Mouse (Mus musculus) hindbrain, embryonic 13.5 days (tissue): Measurements from ENCODE around the gene Wnk2. TPM values are rescaled to one million over a fixed set of nuclear protein-coding genes. Genes with fewer than 3 reads are reported as not detected.

ENCODE experiments used
- polyA plus RNA-seq: library from polyadenylated mRNA; unstranded; fragments of >200 nt; fragmentation: Nextera tagmentation; extraction: Ambion mirVana; gene quantifications from 2 replicates; pipeline ENCODE4 v1.2.1, GENCODE M21; 2015

The Wnk2 gene
- polyA plus RNA-seq, 1 experiment from 2014 or later: 20.3 TPM

Other genes starting within 250 kb of the Wnk2 start
- 12.2 and 12.4 TPM in 2 replicates for gene Fam120a, start 180.0 kb downstream of the Wnk2 start, polyA plus RNA-seq
- gene Ninj1, start 39.5 kb upstream of the Wnk2 start, polyA plus RNA-seq: 19.3 and 19.9 TPM in 2 replicates
- gene Card19, start 68.0 kb upstream of the Wnk2 start, polyA plus RNA-seq: 27.2 and 31.3 TPM in 2 replicates
- 0.92 and 1.3 TPM in 2 replicates for gene Susd3, start 100.7 kb upstream of the Wnk2 start, polyA plus RNA-seq
- 1.4 and 2.0 TPM in 2 replicates for gene Fgd3, start 172.3 kb upstream of the Wnk2 start, polyA plus RNA-seq
- gene Bicd2, start 193.6 kb upstream of the Wnk2 start, polyA plus RNA-seq: 28.2 and 29.3 TPM in 2 replicates